Mouse (Mus musculus) C2C12 (cell line): ENCODE measurements at regions not wholly inside any gene's neighbourhood (a gene's known extent, or its start where the extent isn't known, plus 50 kb on each side); places are given as distances from the start of the nearest gene placed in this dataset.

Experiments used
- H3K27me3 ChIP-seq: one replicate; pipeline ENCODE4 v1.6.1; 2011; ENCODE audit not compliant: control insufficient read depth, insufficient read depth, insufficient read length
- H3K36me3 ChIP-seq: one replicate; pipeline ENCODE4 v1.6.1; 2011; ENCODE audit not compliant: control insufficient read depth, insufficient read depth
- H3K4me3 ChIP-seq: one replicate; pipeline ENCODE4 v1.5.1; 2011; ENCODE audit warnings: mild to moderate bottlenecking, control low read depth; ENCODE audit not compliant: poor library complexity, insufficient read depth, severe bottlenecking
- H3K79me2 ChIP-seq: one replicate; pipeline ENCODE4 v1.6.1; 2011; ENCODE audit not compliant: control insufficient read depth, insufficient read depth
- H3K79me3 ChIP-seq: one replicate; pipeline ENCODE4 v1.6.1; 2011; ENCODE audit warnings: low read depth, control low read depth
- H3ac ChIP-seq: one replicate; pipeline ENCODE3; 2011; ENCODE audit warnings: low read depth; ENCODE audit not compliant: control insufficient read depth, insufficient read length
- CEBPB ChIP-seq: IDR thresholded peaks from one replicate; pipeline ENCODE4 v1.6.1; 2011; ENCODE audit warnings: low read depth, mild to moderate bottlenecking, control low read depth, moderate library complexity
- CTCF ChIP-seq: IDR thresholded peaks from one replicate; pipeline ENCODE4 v1.5.1; 2011; ENCODE audit not compliant: control insufficient read depth, insufficient read depth, insufficient read length
- FOSL1 ChIP-seq: IDR thresholded peaks from one replicate; pipeline ENCODE4 v1.8.0; 2011; ENCODE audit warnings: mild to moderate bottlenecking, low read length; ENCODE audit not compliant: poor library complexity, insufficient read depth, severe bottlenecking
- MAX ChIP-seq: IDR thresholded peaks from one replicate; pipeline ENCODE4 v1.6.1; 2011; ENCODE audit warnings: mild to moderate bottlenecking, control low read depth
- MYOD1 ChIP-seq: IDR thresholded peaks from one replicate; pipeline ENCODE4 v1.6.1; 2011; ENCODE audit warnings: low read depth; ENCODE audit not compliant: control insufficient read depth, insufficient read length
- MYOG ChIP-seq: IDR thresholded peaks from one replicate; pipeline ENCODE4 v1.6.1; 2011; ENCODE audit not compliant: control insufficient read depth, insufficient read length; ENCODE audit errors: extremely low read depth
- USF1 ChIP-seq: IDR thresholded peaks from one replicate; pipeline ENCODE4 v1.6.1; 2011; ENCODE audit warnings: low read depth, mild to moderate bottlenecking, control low read depth, moderate library complexity

GRCm38 (mm10) chr14:102878572-102878971, 103.9 kb downstream of the Kctd12 start:
- H3K27me3 ChIP-seq = no peaks in the 10 kb centered on the region
- TF ChIP-seq FOSL1 (no peak), MAX (no peak), MYOG (no peak), USF1 (no peak), CEBPB (no peak), CTCF (no peak), MYOD1 (no peak)

GRCm38 (mm10) chr14:102868160-102868559, 114.3 kb downstream of the Kctd12 start:
- TF ChIP-seq CEBPB (no peak), FOSL1 (no peak), MYOD1 (no peak), CTCF (no peak), MYOG (no peak), MAX (no peak), USF1 (no peak)
- no peaks in the 10 kb centered on the region for H3K27me3 ChIP-seq
- H3ac ChIP-seq = no peak overlapping the region
- H3K4me3 ChIP-seq = no peak overlapping the region
- H3K79me2 ChIP-seq = no peaks in the 10 kb centered on the region
- no peaks in the 10 kb centered on the region for H3K79me3 ChIP-seq
- no peaks in the 10 kb centered on the region for H3K36me3 ChIP-seq

More at GRCm38 (mm10) chr14:102878572-102878971, 103.9 kb downstream of the Kctd12 start:
- no peaks in the 10 kb centered on the region for H3K79me2 ChIP-seq
- no peaks in the 10 kb centered on the region for H3K36me3 ChIP-seq
- H3K4me3 ChIP-seq = no peak overlapping the region
- H3ac ChIP-seq = no peak overlapping the region
- no peaks in the 10 kb centered on the region for H3K79me3 ChIP-seq

- no peaks in the 10 kb centered on the region for H3K79me3 ChIP-seq
- no peaks in the 10 kb centered on the region for H3K36me3 ChIP-seq
- no peak overlapping the region for H3K4me3 ChIP-seq
- H3K27me3 ChIP-seq = no peaks in the 10 kb centered on the region
- no peak overlapping the region for H3ac ChIP-seq
- H3K79me2 ChIP-seq = no peaks in the 10 kb centered on the region
- TF ChIP-seq MYOD1 = no peak
- TF ChIP-seq CTCF = no peak
- no peak for TF ChIP-seq FOSL1
- no peak for TF ChIP-seq MYOG
Measured at GRCm38 (mm10) chr14:102867697-102868096, 114.7 kb downstream of the Kctd12 start.

GRCm38 (mm10) chr14:102866511-102866910, 115.9 kb downstream of the Kctd12 start:
- Histone ChIP-seq H3ac (no peak overlapping the region), H3K79me3 (no peaks in the 10 kb centered on the region), H3K4me3 (no peak overlapping the region), H3K27me3 (no peaks in the 10 kb centered on the region), H3K36me3 (no peaks in the 10 kb centered on the region), H3K79me2 (no peaks in the 10 kb centered on the region)
- TF ChIP-seq MAX (no peak), FOSL1 (no peak), USF1 (no peak), MYOG (no peak), CTCF (no peak), MYOD1 (no peak), CEBPB (no peak)

- H3ac ChIP-seq = no peak overlapping the region
- H3K36me3 ChIP-seq = no peaks in the 10 kb centered on the region
- no peak overlapping the region for H3K4me3 ChIP-seq
- TF ChIP-seq CEBPB (no peak), MAX (no peak), CTCF (no peak), MYOG (no peak)
- no peaks in the 10 kb centered on the region for H3K79me3 ChIP-seq
- no peaks in the 10 kb centered on the region for H3K79me2 ChIP-seq
- no peaks in the 10 kb centered on the region for H3K27me3 ChIP-seq
Measured at GRCm38 (mm10) chr14:102861694-102862093, 120.7 kb downstream of the Kctd12 start.

GRCm38 (mm10) chr14:102859361-102859871, 123.0 kb downstream of the Kctd12 start:
- Histone ChIP-seq H3ac (no peak overlapping the region), H3K79me3 (no peaks in the 10 kb centered on the region), H3K36me3 (no peaks in the 10 kb centered on the region), H3K4me3 (no peak overlapping the region), H3K27me3 (no peaks in the 10 kb centered on the region), H3K79me2 (no peaks in the 10 kb centered on the region)
- TF ChIP-seq MYOD1 (no peak), MAX (no peak), MYOG (no peak), USF1 (no peak), CEBPB (no peak), CTCF (no peak), FOSL1 (no peak)

GRCm38 (mm10) chr14:102855264-102855840, 127.1 kb downstream of the Kctd12 start:
- Histone ChIP-seq H3K36me3 (no peaks in the 10 kb centered on the region), H3K79me3 (no peaks in the 10 kb centered on the region)
- no peak for TF ChIP-seq MAX
- no peak for TF ChIP-seq MYOD1
- TF ChIP-seq FOSL1 = no peak
- TF ChIP-seq MYOG = no peak
- no peak for TF ChIP-seq CEBPB
- no peak for TF ChIP-seq USF1
- no peak for TF ChIP-seq CTCF

More at GRCm38 (mm10) chr14:102855264-102855840, 127.1 kb downstream of the Kctd12 start:
- Histone ChIP-seq H3K27me3 (no peaks in the 10 kb centered on the region), H3K79me2 (no peaks in the 10 kb centered on the region), H3ac (no peak overlapping the region), H3K4me3 (no peak overlapping the region)
